Mouse (Mus musculus): ENCODE results near the gene Mprip. TPM values are rescaled to one million over a fixed set of nuclear protein-coding genes. Genes with fewer than 3 reads are reported as not detected.

Mprip gene
- polyA plus RNA-seq, 1 experiment from 2014 or later: 71.1 TPM

GRCm38 (mm10) chr11:59678693-59679092 lies 17.6 kb downstream of the Mprip start:
- Histone ChIP-seq H3K4me1 (ENCODE audit: control insufficient read depth, insufficient read depth, low read length) (no peaks in the 10 kb centered on the region), H3K9ac (ENCODE audit: low read length) (no peak overlapping the region), H3K36me3 (ENCODE audit: control insufficient read depth, insufficient read depth, low read length) (no peaks in the 10 kb centered on the region), H3K9me3 (ENCODE audit: control insufficient read depth, low read length) (no peaks in the 10 kb centered on the region), H3K4me3 (ENCODE audit: low read depth, low read length) (no peak overlapping the region), H3K4me2 (ENCODE audit: low read depth, severe bottlenecking) (no peak overlapping the region), H3K27me3 (ENCODE audit: control insufficient read depth, insufficient read depth, low read length) (no peaks in the 10 kb centered on the region), H3K27ac (replicated peaks; ENCODE audit: low read depth, low read length) (no peak overlapping the region)
- no peak for ATAC-seq (ENCODE audit: insufficient number of reproducible peaks, low FRiP score, low TSS enrichment, low read depth)
- no peak for DNase-seq (ENCODE audit: low spot score)
- 94% methylated on average over 2 of the region's 2 CpGs for WGBS

GRCm38 (mm10) chr11:59680111-59680510 lies 19.0 kb downstream of the Mprip start:
- no peak for ATAC-seq (ENCODE audit: insufficient number of reproducible peaks, low FRiP score, low TSS enrichment, low read depth)
- Histone ChIP-seq H3K9me3 (ENCODE audit: control insufficient read depth, low read length) (no peaks in the 10 kb centered on the region), H3K9ac (ENCODE audit: low read length) (no peak overlapping the region), H3K4me1 (ENCODE audit: control insufficient read depth, insufficient read depth, low read length) (no peaks in the 10 kb centered on the region), H3K27me3 (ENCODE audit: control insufficient read depth, insufficient read depth, low read length) (no peaks in the 10 kb centered on the region), H3K4me3 (ENCODE audit: low read depth, low read length) (no peak overlapping the region), H3K36me3 (ENCODE audit: control insufficient read depth, insufficient read depth, low read length) (no peaks in the 10 kb centered on the region), H3K27ac (replicated peaks; ENCODE audit: low read depth, low read length) (no peak overlapping the region), H3K4me2 (ENCODE audit: low read depth, severe bottlenecking) (no peak overlapping the region)
- 71% methylated on average over 5 of the region's 5 CpGs for whole genome bisulfite sequencing
- DNase-seq (ENCODE audit: low spot score): no peak

- WGBS: 91% methylated on average over 6 of the region's 6 CpGs
- Histone ChIP-seq H3K27ac (replicated peaks; ENCODE audit: low read depth, low read length) (no peak overlapping the region), H3K4me2 (ENCODE audit: low read depth, severe bottlenecking) (no peak overlapping the region), H3K36me3 (ENCODE audit: control insufficient read depth, insufficient read depth, low read length) (no peaks in the 10 kb centered on the region), H3K9me3 (ENCODE audit: control insufficient read depth, low read length) (no peaks in the 10 kb centered on the region), H3K9ac (ENCODE audit: low read length) (no peak overlapping the region), H3K4me1 (ENCODE audit: control insufficient read depth, insufficient read depth, low read length) (no peaks in the 10 kb centered on the region), H3K27me3 (ENCODE audit: control insufficient read depth, insufficient read depth, low read length) (no peaks in the 10 kb centered on the region), H3K4me3 (ENCODE audit: low read depth, low read length) (no peak overlapping the region)
- DNase-seq (ENCODE audit: low spot score): no peak
- ATAC-seq (ENCODE audit: insufficient number of reproducible peaks, low FRiP score, low TSS enrichment, low read depth): no peak
These were observed 23.9 kb downstream of the Mprip start for GRCm38 (mm10) chr11:59684956-59685355.

GRCm38 (mm10) chr11:59694533-59694932 lies 33.4 kb downstream of the Mprip start:
- Histone ChIP-seq H3K9ac (ENCODE audit: low read length) (no peak overlapping the region), H3K27ac (replicated peaks; ENCODE audit: low read depth, low read length) (no peak overlapping the region), H3K4me2 (ENCODE audit: low read depth, severe bottlenecking) (no peak overlapping the region), H3K9me3 (ENCODE audit: control insufficient read depth, low read length) (no peaks in the 10 kb centered on the region), H3K36me3 (ENCODE audit: control insufficient read depth, insufficient read depth, low read length) (no peaks in the 10 kb centered on the region), H3K27me3 (ENCODE audit: control insufficient read depth, insufficient read depth, low read length) (no peaks in the 10 kb centered on the region), H3K4me1 (ENCODE audit: control insufficient read depth, insufficient read depth, low read length) (no peaks in the 10 kb centered on the region), H3K4me3 (ENCODE audit: low read depth, low read length) (no peak overlapping the region)
- WGBS: 96% methylated on average over 1 of the region's 1 CpGs
- ATAC-seq (ENCODE audit: insufficient number of reproducible peaks, low FRiP score, low TSS enrichment, low read depth) (no peak), DNase-seq (ENCODE audit: low spot score) (no peak)

GRCm38 (mm10) chr11:59695550-59695949 lies 34.4 kb downstream of the Mprip start:
- no peak for DNase-seq (ENCODE audit: low spot score)
- ATAC-seq (ENCODE audit: insufficient number of reproducible peaks, low FRiP score, low TSS enrichment, low read depth): no peak
- Histone ChIP-seq H3K9ac (ENCODE audit: low read length) (no peak overlapping the region), H3K9me3 (ENCODE audit: control insufficient read depth, low read length) (no peaks in the 10 kb centered on the region), H3K4me1 (ENCODE audit: control insufficient read depth, insufficient read depth, low read length) (no peaks in the 10 kb centered on the region), H3K27ac (replicated peaks; ENCODE audit: low read depth, low read length) (no peak overlapping the region), H3K36me3 (ENCODE audit: control insufficient read depth, insufficient read depth, low read length) (no peaks in the 10 kb centered on the region), H3K27me3 (ENCODE audit: control insufficient read depth, insufficient read depth, low read length) (no peaks in the 10 kb centered on the region), H3K4me2 (ENCODE audit: low read depth, severe bottlenecking) (no peak overlapping the region), H3K4me3 (ENCODE audit: low read depth, low read length) (no peak overlapping the region)

GRCm38 (mm10) chr11:59697572-59697971 lies 36.5 kb downstream of the Mprip start:
- WGBS: 85% methylated on average over 1 of the region's 1 CpGs
- no peak overlapping the region for H3K27ac ChIP-seq (replicated peaks; ENCODE audit: low read depth, low read length)

GRCm38 (mm10) chr11:59700787-59701186 lies 39.7 kb downstream of the Mprip start:
- no peak overlapping the region for H3K4me3 ChIP-seq (ENCODE audit: low read depth, low read length)
- DNase-seq (ENCODE audit: low spot score): no peak

More at GRCm38 (mm10) chr11:59697572-59697971, 36.5 kb downstream of the Mprip start:
- no peak for ATAC-seq (ENCODE audit: insufficient number of reproducible peaks, low FRiP score, low TSS enrichment, low read depth)
- Histone ChIP-seq H3K9me3 (ENCODE audit: control insufficient read depth, low read length) (no peaks in the 10 kb centered on the region), H3K4me2 (ENCODE audit: low read depth, severe bottlenecking) (no peak overlapping the region), H3K4me1 (ENCODE audit: control insufficient read depth, insufficient read depth, low read length) (no peaks in the 10 kb centered on the region), H3K4me3 (ENCODE audit: low read depth, low read length) (no peak overlapping the region), H3K9ac (ENCODE audit: low read length) (no peak overlapping the region), H3K27me3 (ENCODE audit: control insufficient read depth, insufficient read depth, low read length) (no peaks in the 10 kb centered on the region), H3K36me3 (ENCODE audit: control insufficient read depth, insufficient read depth, low read length) (no peaks in the 10 kb centered on the region)
- no peak for DNase-seq (ENCODE audit: low spot score)

GRCm38 (mm10) chr11:59705113-59705512 lies 44.0 kb downstream of the Mprip start:
- H3K27me3 ChIP-seq (ENCODE audit: control insufficient read depth, insufficient read depth, low read length): no peaks in the 10 kb centered on the region
- WGBS: 91% methylated on average over 2 of the region's 2 CpGs
- no peak for ATAC-seq (ENCODE audit: insufficient number of reproducible peaks, low FRiP score, low TSS enrichment, low read depth)
- H3K9ac ChIP-seq (ENCODE audit: low read length): no peak overlapping the region
- H3K4me2 ChIP-seq (ENCODE audit: low read depth, severe bottlenecking): no peak overlapping the region
- no peaks in the 10 kb centered on the region for H3K36me3 ChIP-seq (ENCODE audit: control insufficient read depth, insufficient read depth, low read length)
- no peak for DNase-seq (ENCODE audit: low spot score)
- H3K27ac ChIP-seq (replicated peaks; ENCODE audit: low read depth, low read length): no peak overlapping the region
- H3K9me3 ChIP-seq (ENCODE audit: control insufficient read depth, low read length): no peaks in the 10 kb centered on the region
- 0 out of 2 replicates have a peak, but pooled peaks cover 2% of the 10 kb centered on the region for H3K4me1 ChIP-seq (ENCODE audit: control insufficient read depth, insufficient read depth, low read length)
- H3K4me3 ChIP-seq (ENCODE audit: low read depth, low read length): no peak overlapping the region

More at GRCm38 (mm10) chr11:59700787-59701186, 39.7 kb downstream of the Mprip start:
- Histone ChIP-seq H3K27me3 (ENCODE audit: control insufficient read depth, insufficient read depth, low read length) (no peaks in the 10 kb centered on the region), H3K36me3 (ENCODE audit: control insufficient read depth, insufficient read depth, low read length) (no peaks in the 10 kb centered on the region), H3K4me2 (ENCODE audit: low read depth, severe bottlenecking) (no peak overlapping the region), H3K9ac (ENCODE audit: low read length) (no peak overlapping the region), H3K9me3 (ENCODE audit: control insufficient read depth, low read length) (no peaks in the 10 kb centered on the region), H3K4me1 (ENCODE audit: control insufficient read depth, insufficient read depth, low read length) (no peaks in the 10 kb centered on the region), H3K27ac (replicated peaks; ENCODE audit: low read depth, low read length) (no peak overlapping the region)
- 97% methylated on average over 1 of the region's 1 CpGs for WGBS
- no peak for ATAC-seq (ENCODE audit: insufficient number of reproducible peaks, low FRiP score, low TSS enrichment, low read depth)

- H3K27me3 ChIP-seq (ENCODE audit: control insufficient read depth, insufficient read depth, low read length): no peaks in the 10 kb centered on the region
- 0 out of 2 replicates have a peak, but pooled peaks cover 2% of the 10 kb centered on the region for H3K4me1 ChIP-seq (ENCODE audit: control insufficient read depth, insufficient read depth, low read length)
- H3K4me2 ChIP-seq (ENCODE audit: low read depth, severe bottlenecking): no peak overlapping the region
These were observed 46.4 kb downstream of the Mprip start for GRCm38 (mm10) chr11:59707481-59707880.

More at GRCm38 (mm10) chr11:59707481-59707880, 46.4 kb downstream of the Mprip start:
- Histone ChIP-seq H3K9ac (ENCODE audit: low read length) (no peak overlapping the region), H3K9me3 (ENCODE audit: control insufficient read depth, low read length) (no peaks in the 10 kb centered on the region), H3K27ac (replicated peaks; ENCODE audit: low read depth, low read length) (no peak overlapping the region), H3K36me3 (ENCODE audit: control insufficient read depth, insufficient read depth, low read length) (no peaks in the 10 kb centered on the region), H3K4me3 (ENCODE audit: low read depth, low read length) (no peak overlapping the region)
- WGBS: 59% methylated on average over 2 of the region's 2 CpGs
- DNase-seq (ENCODE audit: low spot score): no peak
- ATAC-seq (ENCODE audit: insufficient number of reproducible peaks, low FRiP score, low TSS enrichment, low read depth): no peak
